Mouse (Mus musculus) neutrophil, adult 65 days (primary cell): ENCODE data around the gene Nudt10. TPM values are rescaled to one million over a fixed set of nuclear protein-coding genes. Genes with fewer than 3 reads are reported as not detected.

Experiments
- total RNA-seq: library from RNA; stranded (reverse); gene quantifications from 2 replicates; pipeline ENCODE4 v1.2.4, GENCODE M21; 2023

The Nudt10 gene
- not detected in 2 replicates for total RNA-seq

GRCm38 (mm10) chrX:6172823-6173640 is at the start of gene Nudt10:
TSS of gene Nudt10 (minus strand) at chrX:6173015.

Other genes with a start within 250 kb of the Nudt10 start
- gene Nudt11, start 125.6 kb downstream of the Nudt10 start, total RNA-seq: not detected in 2 replicates
- not detected in 2 replicates for gene AU022751, start 89.6 kb downstream of the Nudt10 start, total RNA-seq
- not detected in 2 replicates for gene Bmp15, start 147.7 kb upstream of the Nudt10 start, total RNA-seq
- gene Shroom4, start 226.8 kb upstream of the Nudt10 start, total RNA-seq: 0.16 TPM in 1 of 2 replicates, not detected in the other